Mouse (Mus musculus) heart, postnatal 0 days (tissue): ENCODE measurements around the gene Fyttd1. TPM values are rescaled to one million over a fixed set of nuclear protein-coding genes. Genes with fewer than 3 reads are reported as not detected.
"Not testable (repeated sequence)": the region's sequence is repeated elsewhere in the genome, so short reads cannot be mapped to it uniquely, and the experiment has no call there.

ENCODE experiments used
- ATAC-seq: fragments of 200-750 bp; cut with Nextera tagmentation; 2 replicates; pipeline ENCODE4 v1.8.0; 2017; ENCODE audit warnings: low read depth, moderate number of reproducible peaks, moderate library complexity; ENCODE audit not compliant: insufficient read depth
- DNase-seq: peaks from one replicate; pipeline ENCODE4 v3.0.0-alpha.2; 2016; ENCODE audit warnings: low spot score
- H3K27ac ChIP-seq: fragments of 300-500 bp; sonication (generic); 2 replicates; pipeline ENCODE4 v1.5.1; 2014; ENCODE audit warnings: low read depth, mild to moderate bottlenecking
- H3K27me3 ChIP-seq: fragments of 300-500 bp; sonication (generic); 2 replicates; pipeline ENCODE4 v1.6.1; 2014; ENCODE audit warnings: low read length, mixed read lengths; ENCODE audit not compliant: control insufficient read depth, insufficient read depth
- H3K36me3 ChIP-seq: fragments of 300-500 bp; sonication (generic); replicated peaks from 2 replicates; pipeline ENCODE4 v1.6.1; 2014; ENCODE audit warnings: low read length, mixed read lengths; ENCODE audit not compliant: control insufficient read depth, insufficient read depth
- H3K4me1 ChIP-seq: fragments of 300-500 bp; sonication (generic); 2 replicates; pipeline ENCODE4 v1.6.1; 2014; ENCODE audit warnings: antibody characterized with exemption; ENCODE audit not compliant: control insufficient read depth, insufficient read depth
- H3K4me2 ChIP-seq: fragments of 300-500 bp; sonication (generic); 2 replicates; pipeline ENCODE4 v1.6.1; 2014; ENCODE audit warnings: low read depth, mild to moderate bottlenecking, low read length, moderate library complexity
- H3K4me3 ChIP-seq: fragments of 300-500 bp; sonication (generic); 2 replicates; pipeline ENCODE4 v1.5.1; 2014; ENCODE audit warnings: low read depth, low read length
- H3K9ac ChIP-seq: fragments of 300-500 bp; sonication (generic); replicated peaks from 2 replicates; pipeline ENCODE4 v1.6.1; 2014; ENCODE audit warnings: low read depth, low read length, mixed read lengths
- H3K9me3 ChIP-seq: fragments of 300-500 bp; sonication (generic); replicated peaks from 2 replicates; pipeline ENCODE4 v1.6.1; 2016; ENCODE audit warnings: low read length; ENCODE audit not compliant: control insufficient read depth
- CTCF ChIP-seq: IDR thresholded peaks from 2 replicates; pipeline ENCODE4 v1.5.1; 2016; ENCODE audit warnings: antibody characterized with exemption, control low read depth, low read depth
- EP300 ChIP-seq: IDR thresholded peaks from 2 replicates; pipeline ENCODE4 v1.6.1; 2016; ENCODE audit warnings: antibody characterized with exemption, low read depth
- WGBS: fragments of 180-500 bp; shearing (Covaris S2); extraction: QIAGEN DNeasy Blood & Tissue Kit; methylation state at CpG from one replicate; pipeline ENCODE4 v1.1.7; 2014; 5-methylcytosine and 5-hydroxymethylcytosine counted together
- polyA plus RNA-seq: library from polyadenylated mRNA; unstranded; fragments of >200 nt; fragmentation: Nextera tagmentation; extraction: Ambion mirVana; gene quantifications from 2 replicates; pipeline ENCODE4 v1.2.1, GENCODE M21; 2015
- total RNA-seq: library from RNA; depleted of rRNA; stranded (reverse); fragments of >200 nt; gene quantifications from 2 replicates; pipeline ENCODE4 v1.2.3, GENCODE M21; 2014; ENCODE audit warnings: low replicate concordance

The Fyttd1 gene
- total and polyA plus RNA-seq, 2 experiments from 2014 or later = 60.7 to 120 TPM

GRCm38 (mm10) chr16:32913937-32914881 lies 36.9 kb downstream of the Fyttd1 start, which contains the start of gene Lrch3:
Lrch3 (plus strand) TSS chr16:32914100.
- H3K36me3 ChIP-seq = no peaks in the 10 kb centered on the region
- peak within 1 kb of the TSS; percentile 83 for H3K9ac ChIP-seq
- TF ChIP-seq CTCF (no peak), EP300 (no peak; the same call in 1 of the 2 replicates)
- H3K4me2 ChIP-seq = peak within 1 kb of the TSS; percentile 76
- H3K4me1 ChIP-seq = peaks cover 4% of the 10 kb centered on the region
- H3K4me3 ChIP-seq = peak within 1 kb of the TSS; percentile 87
- ATAC-seq = peak; percentile 94
- H3K27ac ChIP-seq = peak within 1 kb of the TSS; percentile 90
- WGBS = under 1% methylated on average over 81 of the region's 85 CpGs
- no peaks in the 10 kb centered on the region for H3K27me3 ChIP-seq
- peak; percentile 91 for DNase-seq
- H3K9me3 ChIP-seq = no peaks in the 10 kb centered on the region

GRCm38 (mm10) chr16:32915292-32916068 lies 38.2 kb downstream of the Fyttd1 start:
- Histone ChIP-seq H3K9me3 (no peaks in the 10 kb centered on the region), H3K36me3 (no peaks in the 10 kb centered on the region), H3K27ac (no peak overlapping the region), H3K4me2 (peak overlapping the region; percentile 76), H3K4me3 (peak overlapping the region; percentile 87), H3K9ac (no peak overlapping the region), H3K27me3 (no peaks in the 10 kb centered on the region), H3K4me1 (peaks cover 4% of the 10 kb centered on the region)
- TF ChIP-seq CTCF (no peak), EP300 (no peak)
- no peak for DNase-seq
- ATAC-seq = no peak
- 67% methylated on average over 9 of the region's 9 CpGs for WGBS

- H3K4me3 ChIP-seq = not testable (repeated sequence)
- WGBS = 92% methylated on average over 9 of the region's 9 CpGs
Measured at GRCm38 (mm10) chr16:32926629-32927028, 49.3 kb downstream of the Fyttd1 start.

GRCm38 (mm10) chr16:32927044-32927443 lies 49.7 kb downstream of the Fyttd1 start:
- H3K9ac ChIP-seq = no peak overlapping the region
- 88% methylated on average over 8 of the region's 8 CpGs for WGBS
- no peak for DNase-seq

More at GRCm38 (mm10) chr16:32926629-32927028, 49.3 kb downstream of the Fyttd1 start:
- not testable (repeated sequence) for H3K9ac ChIP-seq, H3K4me2 ChIP-seq, DNase-seq, H3K9me3 ChIP-seq, H3K27ac ChIP-seq, H3K27me3 ChIP-seq, H3K4me1 ChIP-seq, ATAC-seq
- peaks cover 17% of the 10 kb centered on the region; the same call in 1 of the 2 replicates for H3K36me3 ChIP-seq

GRCm38 (mm10) chr16:32929918-32930317 lies 52.6 kb downstream of the Fyttd1 start:
- WGBS = 65% methylated on average over 2 of the region's 2 CpGs
- H3K4me1 ChIP-seq = no peaks in the 10 kb centered on the region; the same call in 1 of the 2 replicates
- ATAC-seq (no peak), DNase-seq (no peak)
- H3K9me3 ChIP-seq = no peaks in the 10 kb centered on the region
- TF ChIP-seq EP300 (no peak), CTCF (no peak)
- H3K9ac ChIP-seq = no peak overlapping the region
- no peak overlapping the region for H3K4me2 ChIP-seq
- no peak overlapping the region for H3K4me3 ChIP-seq
- no peaks in the 10 kb centered on the region for H3K27me3 ChIP-seq
- H3K36me3 ChIP-seq = 0 out of 2 replicates have a peak, but pooled peaks cover 17% of the 10 kb centered on the region
- no peak overlapping the region for H3K27ac ChIP-seq

More at GRCm38 (mm10) chr16:32927044-32927443, 49.7 kb downstream of the Fyttd1 start:
- H3K4me3 ChIP-seq = no peak overlapping the region
- no peak for ATAC-seq
- peaks cover 17% of the 10 kb centered on the region; the same call in 1 of the 2 replicates for H3K36me3 ChIP-seq
- no peak overlapping the region for H3K27ac ChIP-seq
- no peak overlapping the region for H3K4me2 ChIP-seq
- H3K4me1 ChIP-seq = no peaks in the 10 kb centered on the region; the same call in 1 of the 2 replicates
- TF ChIP-seq CTCF = no peak
- TF ChIP-seq EP300 = no peak
- no peaks in the 10 kb centered on the region for H3K27me3 ChIP-seq
- H3K9me3 ChIP-seq = no peaks in the 10 kb centered on the region
